Mouse (Mus musculus) liver, adult (tissue): ENCODE measurements around the gene Prkn.

Experiments
- GATA4 ChIP-seq: IDR thresholded peaks from 2 replicates; pipeline ENCODE4 v1.6.1; 2014; ENCODE audit warnings: mild to moderate bottlenecking, low read length; ENCODE audit not compliant: insufficient replicate concordance

Gene Prkn

GRCm38 (mm10) chr17:11644873-11645464, 804.8 kb downstream of the Prkn start:
- TF ChIP-seq GATA4 = no peak

DNA sequence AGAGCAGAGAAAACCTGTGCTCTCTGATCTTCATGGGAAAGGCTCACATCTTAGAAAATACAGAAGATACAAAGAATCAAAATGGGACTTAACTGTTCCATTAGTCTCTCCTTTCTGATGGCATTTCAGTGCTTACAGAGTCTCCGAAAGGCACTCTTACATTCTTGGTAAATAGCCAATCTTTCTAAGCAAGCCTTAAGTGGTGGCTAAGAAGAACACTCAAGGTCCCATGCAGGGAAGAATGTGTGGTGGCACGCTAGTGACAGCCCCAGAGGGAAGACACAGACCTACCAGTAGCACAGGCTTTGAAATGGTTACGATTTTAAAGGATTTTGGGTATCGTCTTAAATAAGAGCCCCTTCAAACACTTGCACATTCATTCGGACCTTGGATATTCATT, 816.2 kb downstream of the Prkn start:
- TF ChIP-seq GATA4 = no peak

GRCm38 (mm10) chr17:11656878-11657277, 816.7 kb downstream of the Prkn start:
- no peak for TF ChIP-seq GATA4

DNA sequence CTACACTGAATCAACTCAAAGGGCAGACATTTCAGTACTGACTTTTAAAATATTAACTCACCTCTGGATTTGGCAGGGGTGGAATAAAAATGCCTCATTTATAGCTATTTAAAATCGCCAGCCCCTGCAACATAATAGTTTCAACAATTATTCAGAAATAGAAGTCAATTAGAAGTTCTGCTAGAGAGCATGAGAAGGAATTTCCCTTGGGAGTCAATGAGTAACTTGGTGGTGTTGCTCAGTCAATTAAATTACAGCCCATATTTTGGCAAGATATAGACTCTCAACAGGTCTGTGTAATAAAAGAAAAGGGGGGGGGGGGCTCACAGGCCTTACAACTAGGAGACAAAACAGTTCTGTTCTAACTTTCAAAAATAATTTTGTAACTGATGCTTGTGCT, 821.7 kb downstream of the Prkn start:
- no peak for TF ChIP-seq GATA4

DNA sequence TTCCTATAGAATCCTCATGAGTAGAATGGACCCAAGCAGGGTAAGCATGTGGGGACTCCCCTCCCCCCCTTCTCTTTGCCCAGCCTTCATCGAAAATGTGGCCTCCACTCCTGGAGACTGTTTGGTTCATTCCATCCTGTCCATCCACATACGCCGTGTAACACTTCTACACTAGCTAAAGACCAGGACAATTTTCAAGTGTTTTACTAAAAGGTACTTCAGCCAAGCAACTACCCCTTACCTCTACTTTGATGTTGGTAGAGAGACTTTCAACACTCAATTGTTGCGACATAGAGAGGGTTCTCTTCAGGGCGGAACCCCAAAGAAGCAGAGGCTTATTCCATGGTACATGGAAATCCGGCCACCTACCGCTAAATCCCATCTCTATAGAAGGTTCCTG, 823.3 kb downstream of the Prkn start:
- TF ChIP-seq GATA4 = no peak

DNA sequence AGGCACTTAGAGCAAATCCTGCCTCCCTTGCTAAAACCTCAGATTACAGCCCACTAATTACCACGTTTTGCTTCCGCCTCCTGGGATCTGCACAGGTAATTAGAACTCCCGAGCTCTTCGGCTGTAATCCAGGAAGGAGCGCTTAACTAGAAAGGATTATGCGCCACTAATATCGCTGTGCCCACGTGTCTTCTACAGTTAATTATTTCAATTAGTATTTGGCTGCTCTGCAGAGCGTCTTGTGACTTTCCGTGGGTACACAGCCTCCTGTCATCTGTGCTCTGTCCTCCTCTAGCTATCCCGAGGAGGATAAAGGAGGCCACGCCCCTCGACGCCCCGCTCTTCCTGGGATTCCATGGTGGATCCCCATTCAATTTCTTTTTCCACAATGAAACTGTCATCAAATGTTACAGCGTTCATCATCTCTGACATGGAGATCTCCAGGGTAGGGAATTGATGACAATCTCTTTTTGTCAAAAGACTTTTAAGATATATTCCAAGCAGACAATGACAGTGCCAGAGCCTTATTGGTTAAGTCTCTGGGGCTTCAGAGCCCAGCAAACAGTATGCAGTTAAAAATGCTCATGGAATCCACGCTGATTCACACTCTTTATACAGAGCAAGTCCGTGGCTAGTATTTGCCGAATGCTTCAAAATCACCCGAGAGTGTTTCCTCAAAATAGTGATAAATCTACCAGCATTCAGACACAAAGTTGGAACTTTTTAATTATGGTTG, 824.6 kb downstream of the Prkn start:
- TF ChIP-seq GATA4 = no peak

DNA sequence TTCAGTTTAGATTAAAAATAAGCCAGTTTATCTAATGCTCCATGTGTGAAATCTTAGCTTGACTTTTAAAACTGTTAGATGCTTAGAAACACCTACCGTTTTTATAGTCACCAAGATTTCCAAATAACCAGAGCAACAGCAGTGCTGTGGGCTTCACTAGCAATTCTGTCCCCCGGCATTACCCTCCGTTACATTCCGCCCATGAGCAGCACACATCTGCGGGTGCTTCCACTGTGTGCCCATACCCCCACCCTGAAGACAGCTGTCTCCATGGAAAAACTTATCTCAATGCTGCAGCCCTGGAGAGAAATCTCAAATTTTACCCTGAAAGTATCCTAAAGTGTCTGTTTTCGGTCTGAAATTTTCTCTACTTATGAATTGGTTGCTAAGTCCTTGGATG, 839.5 kb downstream of the Prkn start:
- TF ChIP-seq GATA4 = no peak

DNA sequence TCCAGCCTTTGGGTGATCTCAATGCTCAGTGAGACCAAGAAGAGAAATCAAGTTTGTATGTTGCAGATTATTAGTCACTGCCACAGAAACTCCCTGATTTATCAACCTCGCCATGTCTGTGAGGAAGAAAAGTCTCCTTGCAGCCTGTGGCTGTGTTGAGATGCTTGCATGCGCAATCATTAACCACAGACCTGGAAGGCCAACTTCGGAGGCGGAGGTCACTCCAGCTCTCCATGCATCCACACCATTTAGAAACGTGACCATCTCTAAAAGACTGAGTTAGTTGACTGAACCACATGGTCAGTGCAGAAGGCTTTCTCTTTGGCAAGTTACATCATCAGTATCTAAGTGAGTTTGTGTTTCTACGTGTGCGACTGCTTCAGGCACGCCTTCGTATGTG, 840.3 kb downstream of the Prkn start:
- no peak for TF ChIP-seq GATA4

GRCm38 (mm10) chr17:11681825-11682372, 841.7 kb downstream of the Prkn start:
- no peak for TF ChIP-seq GATA4

GRCm38 (mm10) chr17:11705005-11705404, 864.8 kb downstream of the Prkn start:
- TF ChIP-seq GATA4 = no peak

- TF ChIP-seq GATA4 = no peak
Observed at GRCm38 (mm10) chr17:11705761-11706160, 865.6 kb downstream of the Prkn start.

- no peak for TF ChIP-seq GATA4
Observed at GRCm38 (mm10) chr17:11712066-11712465, 871.9 kb downstream of the Prkn start.

GRCm38 (mm10) chr17:11719801-11720200, 879.6 kb downstream of the Prkn start:
- TF ChIP-seq GATA4 = no peak

DNA sequence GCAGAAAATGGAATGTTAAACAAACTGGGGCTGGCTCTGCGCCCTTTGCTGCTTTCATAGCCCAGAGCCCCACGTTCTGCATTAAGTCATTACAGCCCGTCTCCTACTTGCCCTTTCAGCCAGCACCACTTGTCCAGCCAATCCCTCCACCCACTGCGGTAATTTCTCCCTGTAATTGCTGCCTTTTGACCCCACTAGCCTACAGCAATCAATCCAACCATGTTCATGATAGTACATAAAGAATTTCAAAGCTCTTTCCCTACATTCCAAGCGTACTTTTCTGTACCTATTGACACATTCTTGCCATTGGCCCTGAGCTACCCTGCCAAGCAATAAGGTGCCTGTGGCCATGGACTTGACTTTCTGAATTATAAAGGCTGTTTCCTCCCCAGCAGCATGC, 881.7 kb downstream of the Prkn start:
- TF ChIP-seq GATA4 = no peak

DNA sequence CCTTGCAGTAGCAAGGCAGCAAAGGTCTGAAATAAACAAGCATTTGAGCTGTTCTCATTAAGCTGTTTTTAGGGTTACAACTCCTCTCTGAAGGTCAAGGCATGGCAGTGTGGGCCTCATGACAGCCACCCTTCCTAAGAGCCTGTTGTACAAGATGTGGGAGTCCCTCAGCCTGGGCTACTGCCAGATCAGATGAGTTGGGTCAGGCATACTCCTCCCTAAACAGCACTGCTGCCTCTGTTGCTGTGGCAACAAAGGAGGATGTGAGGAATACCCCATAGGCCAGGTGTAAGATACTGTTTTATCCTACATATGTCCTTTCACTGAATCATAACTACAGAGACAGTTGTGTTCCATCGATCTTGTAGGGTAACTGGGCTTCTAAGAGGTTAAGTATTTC, 882.3 kb downstream of the Prkn start:
- TF ChIP-seq GATA4 = no peak

- no peak for TF ChIP-seq GATA4
Observed at GRCm38 (mm10) chr17:11724135-11724534, 884.0 kb downstream of the Prkn start.

- no peak for TF ChIP-seq GATA4
Observed at GRCm38 (mm10) chr17:11727101-11727500, 886.9 kb downstream of the Prkn start.

DNA sequence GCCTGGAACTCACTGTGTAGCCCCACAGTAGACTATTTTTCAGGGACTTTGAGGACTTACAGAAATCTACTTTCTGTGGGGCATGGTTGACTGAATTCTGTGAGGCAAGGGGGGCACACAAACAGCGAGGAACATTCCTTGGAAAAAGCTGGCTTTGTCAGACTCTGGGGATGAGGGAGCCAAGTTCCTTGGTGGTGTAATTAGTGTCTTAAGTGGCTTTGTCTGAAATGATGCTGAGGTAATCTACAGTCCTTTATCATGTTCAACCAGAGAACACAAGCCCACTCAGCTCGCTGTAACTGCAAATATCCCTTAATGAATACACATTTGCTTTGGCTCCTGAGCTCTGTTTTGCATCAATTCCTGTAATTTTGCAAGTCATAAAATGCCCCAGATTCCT, 888.1 kb downstream of the Prkn start:
- no peak for TF ChIP-seq GATA4
